Mouse (Mus musculus) forebrain, embryonic 14.5 days (tissue): Measurements from ENCODE around the gene Icam2. TPM values are rescaled to one million over a fixed set of nuclear protein-coding genes. Genes with fewer than 3 reads are reported as not detected.

Source experiments
- ATAC-seq: fragments of 200-750 bp; cut with Nextera tagmentation; 2 replicates; pipeline ENCODE4 v1.8.0; 2017; ENCODE audit warnings: mild to moderate bottlenecking, moderate library complexity
- DNase-seq: peaks from one replicate; pipeline ENCODE4 v3.0.0-alpha.2; 2015; ENCODE audit warnings: low spot score
- H3K27ac ChIP-seq: fragments of 300-500 bp; sonication (generic); 2 replicates; pipeline ENCODE4 v1.5.1; 2014; ENCODE audit warnings: low read depth, mild to moderate bottlenecking, control low read depth, low read length, moderate library complexity
- H3K27me3 ChIP-seq: fragments of 300-500 bp; sonication (generic); replicated peaks from 2 replicates; pipeline ENCODE4 v1.6.1; 2014; ENCODE audit warnings: low read length, control low read depth, mixed read lengths; ENCODE audit not compliant: control insufficient read depth, insufficient read depth
- H3K36me3 ChIP-seq: fragments of 300-500 bp; sonication (generic); 2 replicates; pipeline ENCODE4 v1.6.1; 2014; ENCODE audit warnings: low read length, control low read depth; ENCODE audit not compliant: control insufficient read depth, insufficient read depth
- H3K4me1 ChIP-seq: fragments of 300-500 bp; sonication (generic); 2 replicates; pipeline ENCODE4 v1.6.1; 2014; ENCODE audit warnings: antibody characterized with exemption, low read length, control low read depth; ENCODE audit not compliant: control insufficient read depth, insufficient read depth
- H3K4me2 ChIP-seq: fragments of 300-500 bp; sonication (generic); 2 replicates; pipeline ENCODE4 v1.6.1; 2014; ENCODE audit warnings: mild to moderate bottlenecking, control low read depth, low read length
- H3K4me3 ChIP-seq: fragments of 300-500 bp; sonication (generic); 2 replicates; pipeline ENCODE4 v1.5.1; 2014; ENCODE audit warnings: low read depth, low read length, control low read depth
- H3K9ac ChIP-seq: fragments of 300-500 bp; sonication (generic); 2 replicates; pipeline ENCODE4 v1.6.1; 2014; ENCODE audit warnings: mild to moderate bottlenecking, low read length, control low read depth, moderate library complexity
- H3K9me3 ChIP-seq: fragments of 300-500 bp; sonication (generic); replicated peaks from 2 replicates; pipeline ENCODE4 v1.6.1; 2016; ENCODE audit warnings: low read length, control low read depth, mixed read lengths; ENCODE audit not compliant: control insufficient read depth
- WGBS: fragments of 180-500 bp; shearing (Covaris S2); extraction: QIAGEN DNeasy Blood & Tissue Kit; methylation state at CpG from one replicate; pipeline ENCODE4 v1.1.7; 2014; 5-methylcytosine and 5-hydroxymethylcytosine counted together
- polyA plus RNA-seq: library from polyadenylated mRNA; unstranded; fragments of >200 nt; fragmentation: Nextera tagmentation; extraction: Ambion mirVana; gene quantifications from 2 replicates; pipeline ENCODE4 v1.2.1, GENCODE M21; 2014

Icam2 gene
- polyA plus RNA-seq, 1 experiment from 2014 or later: 16.0 TPM

DNA sequence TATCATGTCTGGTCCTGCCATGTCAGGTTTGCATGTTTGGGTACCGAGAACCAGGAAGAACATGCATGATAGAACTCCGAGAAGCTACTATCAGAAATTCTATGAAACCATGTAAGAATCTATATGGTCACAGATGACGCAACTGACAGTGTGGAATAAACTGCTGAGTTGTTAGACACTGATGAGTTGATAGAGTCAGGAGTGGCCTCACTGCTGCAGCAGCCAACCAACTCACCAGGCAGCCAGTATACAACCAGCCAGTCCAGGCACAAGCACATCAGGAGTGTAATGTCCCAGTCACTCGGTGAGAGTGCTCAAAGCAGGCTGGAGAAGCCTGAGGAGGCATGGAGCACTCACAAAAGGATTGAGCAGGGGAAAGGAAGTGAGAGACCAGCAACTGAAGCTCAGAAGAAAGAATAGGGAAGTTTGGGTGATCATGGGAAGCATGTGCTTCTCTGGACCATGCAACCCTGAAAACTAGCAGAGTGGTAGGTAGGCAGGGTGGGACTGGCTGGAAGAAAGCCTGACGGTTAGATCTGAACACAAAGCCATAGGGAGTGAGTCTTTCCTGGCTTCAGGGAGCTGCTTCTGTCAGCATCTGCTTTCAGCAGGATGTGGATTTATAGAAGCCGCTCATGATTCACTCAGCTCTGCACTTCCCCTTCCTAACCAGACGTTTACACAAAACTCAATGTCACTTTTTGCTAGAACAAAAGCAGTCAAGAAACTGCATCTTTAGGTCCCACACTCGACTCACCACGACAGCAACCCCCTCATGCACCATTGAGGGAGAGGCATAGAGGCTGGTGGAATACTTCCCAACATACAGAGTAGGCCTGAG lies 31.6 kb upstream of the Icam2 start:
- Histone ChIP-seq H3K4me3 (no peak overlapping the region), H3K9ac (no peak overlapping the region), H3K27ac (no peak overlapping the region), H3K27me3 (no peaks in the 10 kb centered on the region), H3K9me3 (no peaks in the 10 kb centered on the region), H3K36me3 (peaks cover 4% of the 10 kb centered on the region; the same call in 1 of the 2 replicates), H3K4me2 (no peak overlapping the region), H3K4me1 (no peaks in the 10 kb centered on the region)
- DNase-seq (no peak), ATAC-seq (no peak)
- 81% methylated on average over 9 of the region's 9 CpGs for WGBS

DNA sequence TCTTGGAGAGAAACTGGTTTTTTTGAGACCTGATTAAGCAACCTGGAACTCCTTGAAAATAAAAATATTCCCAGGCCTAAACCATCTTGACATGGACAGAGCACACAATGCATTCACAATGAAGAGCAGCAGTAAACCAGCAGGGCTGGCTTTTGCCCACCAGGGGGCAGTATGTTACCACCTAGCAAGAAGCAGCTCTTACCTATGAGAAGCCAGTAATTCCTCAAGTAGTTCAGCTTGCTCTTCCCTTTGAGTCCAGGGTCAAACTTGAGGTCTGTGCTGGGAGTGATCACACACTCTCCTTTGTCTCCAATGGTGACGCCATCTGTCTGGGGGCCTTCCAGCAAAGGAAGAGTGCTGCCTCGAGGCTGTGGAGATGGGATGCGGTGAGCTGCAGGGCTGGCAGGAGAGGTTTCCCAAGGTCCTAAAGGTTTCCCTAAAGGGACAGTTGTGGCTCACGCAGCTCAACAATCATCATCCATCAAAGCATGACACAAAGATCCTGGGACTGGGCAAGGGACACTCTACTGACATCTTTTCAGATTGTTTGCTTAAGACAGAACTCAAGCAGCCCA lies 30.8 kb upstream of the Icam2 start:
- no peaks in the 10 kb centered on the region for H3K27me3 ChIP-seq
- ATAC-seq: peak; percentile 70; the same call in 1 of the 2 replicates
- H3K4me3 ChIP-seq: no peak overlapping the region
- H3K9ac ChIP-seq: no peak overlapping the region
- no peaks in the 10 kb centered on the region for H3K4me1 ChIP-seq
- 50% methylated on average over 4 of the region's 4 CpGs for WGBS
- peak; percentile 93 for DNase-seq
- no peaks in the 10 kb centered on the region for H3K9me3 ChIP-seq
- H3K4me2 ChIP-seq: no peak overlapping the region
- peaks cover 5% of the 10 kb centered on the region for H3K36me3 ChIP-seq
- no peak overlapping the region for H3K27ac ChIP-seq

DNA sequence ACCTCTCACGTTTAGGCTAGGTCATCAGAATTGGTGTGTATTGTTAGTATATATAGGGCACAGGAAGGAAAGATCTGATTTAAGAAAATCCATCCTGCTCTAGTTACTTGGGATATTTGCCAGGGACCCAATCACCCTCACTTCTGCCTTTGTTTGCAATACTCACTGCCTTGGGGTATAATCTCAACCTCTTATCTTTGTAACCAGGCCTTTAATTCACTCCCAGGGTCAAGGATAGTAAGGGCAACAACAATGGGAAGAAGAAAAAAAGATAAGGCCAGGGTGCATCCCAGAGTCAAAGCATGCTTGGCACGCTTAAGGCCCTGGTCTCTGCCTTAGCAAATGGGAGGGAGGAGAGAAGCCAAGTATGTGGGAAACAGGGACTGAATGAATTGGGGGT lies 30.0 kb upstream of the Icam2 start:
- no peaks in the 10 kb centered on the region for H3K9me3 ChIP-seq
- DNase-seq: no peak
- 92% methylated on average over 2 of the region's 2 CpGs for WGBS
- no peak overlapping the region for H3K27ac ChIP-seq
- no peaks in the 10 kb centered on the region for H3K4me1 ChIP-seq
- H3K36me3 ChIP-seq: peaks cover 11% of the 10 kb centered on the region
- no peak overlapping the region for H3K9ac ChIP-seq
- H3K4me2 ChIP-seq: no peak overlapping the region
- no peak overlapping the region for H3K4me3 ChIP-seq
- ATAC-seq: no peak
- no peaks in the 10 kb centered on the region for H3K27me3 ChIP-seq

DNA sequence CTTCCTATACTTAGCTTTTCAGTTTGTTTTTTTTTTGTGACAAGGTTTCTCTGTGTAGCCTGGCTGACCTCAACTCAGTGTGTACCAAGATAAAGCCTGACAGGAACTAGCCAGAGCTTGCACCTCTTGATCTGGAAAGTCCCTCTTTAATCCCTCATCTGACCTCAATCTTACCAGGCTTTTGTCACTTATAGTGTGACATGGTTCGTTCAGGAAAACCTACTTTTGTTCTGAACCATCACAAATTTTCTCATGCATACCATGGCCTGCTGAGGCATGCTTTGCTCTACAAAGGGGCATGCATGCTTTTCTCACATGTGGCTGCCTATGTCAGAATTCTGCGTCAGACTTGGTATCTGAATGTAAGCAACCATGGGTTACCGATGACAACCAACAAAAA lies 28.5 kb upstream of the Icam2 start:
- no peak overlapping the region for H3K4me2 ChIP-seq
- ATAC-seq: no peak
- peaks cover 14% of the 10 kb centered on the region for H3K36me3 ChIP-seq
- H3K9me3 ChIP-seq: no peaks in the 10 kb centered on the region
- no peak for DNase-seq
- H3K9ac ChIP-seq: no peak overlapping the region
- no peaks in the 10 kb centered on the region for H3K4me1 ChIP-seq
- 76% methylated on average over 3 of the region's 3 CpGs for WGBS
- no peak overlapping the region for H3K4me3 ChIP-seq
- H3K27me3 ChIP-seq: no peaks in the 10 kb centered on the region
- H3K27ac ChIP-seq: no peak overlapping the region

DNA sequence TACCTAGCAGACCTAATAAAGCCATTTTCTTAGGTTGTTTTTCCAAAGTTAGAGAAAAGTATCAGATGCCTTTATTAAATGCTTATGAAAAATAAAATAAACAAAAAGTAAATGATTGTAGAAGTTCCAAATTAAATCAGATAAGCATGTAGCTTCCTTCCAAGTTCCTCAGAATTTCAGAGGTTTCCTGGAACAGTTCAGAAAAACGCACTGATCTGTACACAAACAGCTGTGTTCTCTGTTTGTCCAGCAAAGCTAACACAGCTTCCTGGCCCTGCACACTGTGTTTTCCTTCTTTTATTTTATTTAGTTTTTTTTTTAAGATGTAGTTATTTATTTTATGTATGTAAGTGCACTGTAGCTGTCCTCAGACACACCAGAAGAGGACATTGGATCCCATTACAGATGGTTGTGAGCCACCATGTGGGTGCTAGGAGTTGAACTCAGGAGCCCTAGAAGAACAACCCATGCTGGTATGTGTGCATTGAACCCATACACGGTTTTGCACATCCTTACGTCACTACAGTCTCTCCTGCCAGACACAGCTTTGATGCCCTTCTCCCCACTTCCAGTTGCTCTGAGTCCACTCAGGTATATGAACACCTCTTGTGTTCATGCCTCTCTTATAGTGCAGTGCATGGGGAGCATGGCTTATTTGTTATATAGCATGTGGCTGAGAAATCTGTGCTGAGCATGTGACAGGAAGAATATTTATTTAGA lies 24.9 kb upstream of the Icam2 start:
- Histone ChIP-seq H3K4me1 (no peaks in the 10 kb centered on the region), H3K9ac (no peak overlapping the region), H3K27me3 (no peaks in the 10 kb centered on the region), H3K4me2 (no peak overlapping the region), H3K4me3 (no peak overlapping the region), H3K9me3 (no peaks in the 10 kb centered on the region), H3K36me3 (peaks cover 27% of the 10 kb centered on the region), H3K27ac (no peak overlapping the region)
- DNase-seq: no peak
- ATAC-seq: no peak
- 94% methylated on average over 3 of the region's 3 CpGs for WGBS

DNA sequence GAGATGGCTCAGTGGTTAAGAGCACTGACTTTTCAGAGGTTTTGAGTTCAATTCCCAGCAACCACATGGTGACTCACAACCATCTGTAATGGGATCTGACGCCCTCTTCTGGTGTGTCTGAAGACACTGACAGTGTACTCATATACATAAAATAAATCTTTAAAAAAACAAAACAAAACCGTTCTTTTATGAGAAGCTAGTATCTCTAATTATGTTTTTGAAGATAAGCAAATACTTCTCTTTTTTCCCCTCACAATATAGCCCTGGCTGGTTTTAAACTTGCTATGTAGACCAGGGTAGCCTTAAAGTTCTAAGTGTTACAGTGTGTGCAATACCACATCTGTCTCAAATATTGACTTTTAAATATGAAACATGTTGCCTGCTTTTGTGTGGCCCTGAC lies 23.3 kb upstream of the Icam2 start:
- H3K27me3 ChIP-seq: no peaks in the 10 kb centered on the region
- peaks cover 41% of the 10 kb centered on the region for H3K36me3 ChIP-seq
- no peak overlapping the region for H3K4me3 ChIP-seq
- DNase-seq: no peak
- no peaks in the 10 kb centered on the region for H3K9me3 ChIP-seq
- no peak for ATAC-seq
- H3K27ac ChIP-seq: no peak overlapping the region
- 90% methylated on average over 2 of the region's 2 CpGs for WGBS
- H3K4me2 ChIP-seq: no peak overlapping the region
- no peak overlapping the region for H3K9ac ChIP-seq
- no peaks in the 10 kb centered on the region for H3K4me1 ChIP-seq

DNA sequence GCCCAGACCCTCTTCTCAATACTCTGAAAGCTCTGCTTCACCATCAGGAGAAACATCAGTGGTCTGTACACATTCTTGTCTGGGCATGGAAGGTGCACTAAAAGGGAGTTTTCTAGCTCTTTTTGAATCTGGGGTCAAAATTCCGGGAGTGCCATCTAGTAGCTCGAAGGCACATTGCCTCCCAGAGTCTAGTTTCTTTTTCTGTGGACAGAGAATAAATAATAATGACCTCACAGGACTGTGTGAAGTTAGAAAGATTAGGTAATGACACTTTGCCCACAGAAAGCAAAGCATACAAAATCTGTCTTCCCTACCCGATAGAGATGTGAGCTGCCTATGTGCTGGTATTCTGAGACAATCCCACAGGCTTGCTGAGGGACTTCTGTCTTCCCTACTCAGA lies 22.6 kb upstream of the Icam2 start:
- Histone ChIP-seq H3K27me3 (no peaks in the 10 kb centered on the region), H3K9me3 (no peaks in the 10 kb centered on the region), H3K36me3 (peaks cover 47% of the 10 kb centered on the region), H3K4me3 (no peak overlapping the region), H3K4me1 (no peaks in the 10 kb centered on the region), H3K9ac (no peak overlapping the region), H3K4me2 (no peak overlapping the region), H3K27ac (no peak overlapping the region)
- WGBS: 89% methylated on average over 3 of the region's 3 CpGs
- no peak for DNase-seq
- ATAC-seq: no peak

DNA sequence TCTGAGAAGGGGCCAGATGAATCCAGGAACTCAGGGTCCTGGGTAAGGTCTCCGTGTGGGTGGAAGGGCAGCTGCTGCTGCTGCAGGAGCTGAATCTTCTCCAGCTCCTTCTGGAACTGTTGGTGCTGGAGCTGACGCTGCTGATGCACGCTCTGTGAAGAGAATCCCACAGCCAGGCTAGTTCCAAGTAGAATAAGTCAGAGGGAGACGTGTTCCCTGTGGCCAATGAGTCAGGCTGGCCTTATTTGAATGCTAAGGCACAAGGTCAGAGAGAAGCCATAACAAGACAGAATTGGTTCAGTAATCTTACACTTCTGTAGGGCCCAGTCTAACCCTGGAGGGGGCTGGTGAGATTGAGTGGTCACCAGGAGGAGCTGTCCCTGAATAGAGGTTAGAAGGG lies 22.1 kb upstream of the Icam2 start:
- Histone ChIP-seq H3K4me1 (no peaks in the 10 kb centered on the region), H3K4me2 (no peak overlapping the region), H3K27me3 (no peaks in the 10 kb centered on the region), H3K36me3 (peaks cover 52% of the 10 kb centered on the region), H3K9ac (no peak overlapping the region), H3K27ac (no peak overlapping the region), H3K4me3 (no peak overlapping the region), H3K9me3 (no peaks in the 10 kb centered on the region)
- DNase-seq: no peak
- WGBS: 80% methylated on average over 4 of the region's 4 CpGs
- ATAC-seq: no peak

DNA sequence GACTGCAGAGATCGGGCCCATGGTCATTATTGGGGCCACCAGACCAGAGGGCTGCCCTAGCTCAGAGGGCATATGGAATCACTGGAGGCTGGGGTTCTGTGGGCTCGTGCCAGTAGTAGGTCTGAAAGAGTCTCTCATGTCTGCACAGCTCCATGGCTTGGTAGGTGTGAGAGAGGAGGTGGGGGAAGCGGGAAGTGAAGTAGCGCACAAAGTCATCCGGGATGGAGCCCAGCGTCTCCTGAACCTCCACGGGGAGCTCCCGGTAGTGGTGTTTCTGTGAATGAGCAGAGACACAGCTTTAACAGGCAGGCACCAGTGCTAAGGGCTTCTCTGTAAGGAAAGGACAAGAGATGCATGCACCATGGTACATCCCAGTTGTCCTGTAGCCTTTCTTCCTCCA lies 10.6 kb upstream of the Icam2 start:
- Histone ChIP-seq H3K9ac (no peak overlapping the region), H3K36me3 (peaks cover 46% of the 10 kb centered on the region), H3K27me3 (no peaks in the 10 kb centered on the region), H3K4me2 (no peak overlapping the region), H3K9me3 (no peaks in the 10 kb centered on the region), H3K27ac (no peak overlapping the region), H3K4me1 (no peaks in the 10 kb centered on the region), H3K4me3 (no peak overlapping the region)
- DNase-seq: no peak
- no peak for ATAC-seq
- 91% methylated on average over 8 of the region's 8 CpGs for WGBS
